Mouse (Mus musculus): ENCODE data around the gene Tomm70a.

DNA sequence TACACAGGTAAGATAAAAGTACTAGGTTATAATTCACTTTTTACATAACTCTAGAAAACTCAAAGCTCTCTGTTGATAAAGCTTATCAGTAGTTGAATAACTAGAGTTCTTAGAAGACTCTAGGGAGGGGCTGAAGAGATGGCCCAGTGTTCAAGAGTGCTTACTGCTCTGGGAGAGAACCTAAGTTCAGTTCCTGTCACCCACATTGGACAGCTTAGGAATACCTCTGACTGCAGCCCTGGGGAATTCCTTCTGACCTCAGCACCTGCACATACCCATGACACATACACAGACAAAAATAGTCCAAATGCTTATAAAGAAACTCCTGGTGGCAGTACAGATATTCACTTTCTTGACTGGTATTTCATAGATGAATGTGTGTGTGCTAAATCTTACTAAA, 34.4 kb downstream of the Tomm70a start:
- TF ChIP-seq CTCF (conservative IDR thresholded peaks at IDR 0.05; ENCODE audit: low read length) = no peak
- no peak for TF ChIP-seq POU5F1 (IDR thresholded peaks at IDR 0.05; ENCODE audit: borderline replicate concordance, low read length)

All from E14TG2a.4 (cell line).